Mouse (Mus musculus) intestine, embryonic 14.5 days (tissue): Measurements from ENCODE around the gene Smgc. TPM values are rescaled to one million over a fixed set of nuclear protein-coding genes. Genes with fewer than 3 reads are reported as not detected.
"Not testable (repeated sequence)": the region's sequence is repeated elsewhere in the genome, so short reads cannot be mapped to it uniquely, and the experiment has no call there.

Source experiments
- ATAC-seq: fragments of 200-750 bp; cut with Nextera tagmentation; replicated peaks from 2 replicates; pipeline ENCODE4 v1.8.0; 2017; ENCODE audit warnings: low read depth, moderate number of reproducible peaks, moderate TSS enrichment, moderate library complexity; ENCODE audit not compliant: low FRiP score, low TSS enrichment
- DNase-seq: peaks from one replicate; pipeline ENCODE4 v3.0.0-alpha.2; 2018; ENCODE audit warnings: low spot score
- H3K27ac ChIP-seq: fragments of 300-500 bp; sonication (generic); 2 replicates; pipeline ENCODE4 v1.5.1; 2014; ENCODE audit warnings: low read depth, mild to moderate bottlenecking, control low read depth
- H3K27me3 ChIP-seq: fragments of 300-500 bp; sonication (generic); replicated peaks from 2 replicates; pipeline ENCODE4 v1.6.1; 2014; ENCODE audit warnings: low read length, control low read depth; ENCODE audit not compliant: control insufficient read depth, insufficient read depth
- H3K36me3 ChIP-seq: fragments of 300-500 bp; sonication (generic); 2 replicates; pipeline ENCODE4 v1.6.1; 2014; ENCODE audit warnings: low read length, control low read depth; ENCODE audit not compliant: control insufficient read depth, insufficient read depth
- H3K4me1 ChIP-seq: fragments of 300-500 bp; sonication (generic); replicated peaks from 2 replicates; pipeline ENCODE4 v1.6.1; 2014; ENCODE audit warnings: low read length, control low read depth, mixed read lengths; ENCODE audit not compliant: control insufficient read depth, insufficient read depth
- H3K4me2 ChIP-seq: fragments of 300-500 bp; sonication (generic); 2 replicates; pipeline ENCODE4 v1.6.1; 2014; ENCODE audit warnings: low read length
- H3K4me3 ChIP-seq: fragments of 300-500 bp; sonication (generic); 2 replicates; pipeline ENCODE4 v1.5.1; 2014; ENCODE audit warnings: low read depth, low read length, control low read depth, mixed read lengths
- H3K9ac ChIP-seq: fragments of 300-500 bp; sonication (generic); 2 replicates; pipeline ENCODE4 v1.6.1; 2014; ENCODE audit warnings: mild to moderate bottlenecking, low read length
- H3K9me3 ChIP-seq: fragments of 300-500 bp; sonication (generic); 2 replicates; pipeline ENCODE4 v1.6.1; 2016; ENCODE audit warnings: low read length, control low read depth; ENCODE audit not compliant: control insufficient read depth
- WGBS: fragments of 180-500 bp; shearing (Covaris S2); extraction: QIAGEN DNeasy Blood & Tissue Kit; methylation state at CpG from one replicate; pipeline ENCODE4 v1.1.7; 2014; 5-methylcytosine and 5-hydroxymethylcytosine counted together
- polyA plus RNA-seq: library from polyadenylated mRNA; unstranded; fragments of >200 nt; fragmentation: Nextera tagmentation; extraction: Ambion mirVana; gene quantifications from 2 replicates; pipeline ENCODE4 v1.2.1, GENCODE M21; 2014

Gene Smgc
- not detected in 2 replicates for polyA plus RNA-seq

GRCm38 (mm10) chr15:91837965-91838364, at the start of gene Smgc:
Gene Smgc (plus strand): TSS chr15:91838265.
- no peak for DNase-seq

DNA sequence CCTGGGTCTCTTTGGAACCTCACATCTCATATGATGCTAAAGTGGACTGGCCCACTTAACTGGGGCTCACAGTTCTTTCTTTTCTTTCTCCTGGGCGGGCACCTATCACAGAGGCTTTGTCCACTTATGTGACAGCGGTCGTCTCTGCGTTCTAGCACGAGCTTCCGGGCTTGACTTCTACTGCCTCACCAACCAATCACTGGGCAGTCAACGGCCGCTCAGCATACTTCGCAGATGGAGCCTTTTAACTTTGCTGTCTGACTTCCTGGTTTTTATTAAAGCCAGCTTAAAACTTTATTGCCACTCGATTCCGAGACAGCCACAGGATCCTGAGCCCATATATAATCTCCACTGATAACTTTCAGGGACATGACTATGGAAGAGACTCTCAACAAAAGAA, 49.7 kb upstream of the Smgc start:
- Histone ChIP-seq H3K4me2 (no peak overlapping the region), H3K36me3 (no peaks in the 10 kb centered on the region), H3K9ac (no peak overlapping the region), H3K27ac (no peak overlapping the region), H3K9me3 (no peaks in the 10 kb centered on the region), H3K27me3 (no peaks in the 10 kb centered on the region), H3K4me1 (no peaks in the 10 kb centered on the region), H3K4me3 (no peak overlapping the region)
- 88% methylated on average over 11 of the region's 11 CpGs for WGBS
- DNase-seq (no peak), ATAC-seq (no peak)

More at GRCm38 (mm10) chr15:91837965-91838364, at the start of gene Smgc:
- Histone ChIP-seq H3K4me2 (no peak within 1 kb of the TSS), H3K27me3 (no peaks in the 10 kb centered on the region), H3K9ac (no peak within 1 kb of the TSS), H3K4me1 (no peaks in the 10 kb centered on the region), H3K36me3 (no peaks in the 10 kb centered on the region), H3K27ac (no peak within 1 kb of the TSS), H3K4me3 (no peak within 1 kb of the TSS), H3K9me3 (no peaks in the 10 kb centered on the region)
- no peak for ATAC-seq
- 79% methylated on average over 7 of the region's 7 CpGs for WGBS

DNA sequence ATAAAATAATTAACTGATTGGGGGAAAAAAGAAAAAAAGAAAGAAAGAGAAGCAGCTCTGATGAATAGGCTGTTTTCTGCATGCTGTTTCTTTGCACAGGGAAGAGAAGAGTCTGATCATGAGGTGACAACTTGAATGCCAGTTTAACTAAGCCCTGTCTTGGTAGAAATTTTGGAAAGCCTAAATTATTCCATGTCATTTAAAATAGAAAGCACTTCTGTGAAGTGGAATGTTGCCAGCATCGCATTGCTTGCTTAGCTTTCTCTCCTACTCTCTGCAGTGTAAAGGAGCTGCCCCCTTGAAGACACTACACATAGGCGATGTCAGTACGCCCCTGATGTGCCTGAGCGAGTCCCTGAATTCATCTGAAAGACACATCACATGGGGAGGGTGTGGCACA, 31.6 kb upstream of the Smgc start:
- no peak overlapping the region for H3K9ac ChIP-seq
- no peak overlapping the region for H3K4me2 ChIP-seq
- DNase-seq (no peak), ATAC-seq (no peak)
- H3K4me3 ChIP-seq, result no peak overlapping the region
- no peaks in the 10 kb centered on the region for H3K36me3 ChIP-seq
- no peak overlapping the region for H3K27ac ChIP-seq
- H3K4me1 ChIP-seq, result no peaks in the 10 kb centered on the region
- H3K9me3 ChIP-seq, result no peaks in the 10 kb centered on the region
- 92% methylated on average over 4 of the region's 4 CpGs for WGBS
- H3K27me3 ChIP-seq, result no peaks in the 10 kb centered on the region

- no peak for ATAC-seq
- H3K36me3 ChIP-seq, result no peaks in the 10 kb centered on the region
Observed at GRCm38 (mm10) chr15:91835319-91835718, 2.7 kb upstream of the Smgc start.

DNA sequence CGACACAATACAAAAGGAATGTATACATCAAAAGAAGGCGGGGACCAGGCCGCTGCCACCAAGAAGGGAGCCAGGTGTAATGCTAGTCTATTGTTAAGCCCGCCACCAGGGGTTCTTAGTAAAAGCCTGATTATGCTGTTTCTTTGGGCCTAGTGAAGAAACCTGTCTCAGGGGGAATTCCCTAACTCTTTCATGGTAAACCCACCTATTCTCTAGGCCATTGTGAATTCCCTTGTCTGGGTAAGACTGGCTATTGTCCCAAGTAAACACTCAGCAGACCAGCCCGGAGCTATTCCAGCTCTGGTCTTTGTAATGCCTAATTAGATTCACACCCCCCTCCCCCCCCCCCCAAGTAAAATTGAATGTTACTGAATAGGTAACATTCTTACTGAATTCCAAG, 26.1 kb downstream of the Smgc start:
- WGBS, result 50% methylated on average over 5 of the region's 5 CpGs
- not testable (repeated sequence) for H3K9ac ChIP-seq, H3K9me3 ChIP-seq, H3K4me2 ChIP-seq, H3K27ac ChIP-seq, H3K4me3 ChIP-seq, H3K4me1 ChIP-seq, H3K36me3 ChIP-seq, ATAC-seq, H3K27me3 ChIP-seq, DNase-seq

More at GRCm38 (mm10) chr15:91835319-91835718, 2.7 kb upstream of the Smgc start:
- Histone ChIP-seq H3K4me1 (no peaks in the 10 kb centered on the region), H3K9me3 (no peaks in the 10 kb centered on the region), H3K27ac (no peak overlapping the region), H3K9ac (no peak overlapping the region), H3K4me3 (no peak overlapping the region), H3K27me3 (no peaks in the 10 kb centered on the region), H3K4me2 (no peak overlapping the region)
- DNase-seq, result no peak
- WGBS, result 73% methylated on average over 6 of the region's 6 CpGs

DNA sequence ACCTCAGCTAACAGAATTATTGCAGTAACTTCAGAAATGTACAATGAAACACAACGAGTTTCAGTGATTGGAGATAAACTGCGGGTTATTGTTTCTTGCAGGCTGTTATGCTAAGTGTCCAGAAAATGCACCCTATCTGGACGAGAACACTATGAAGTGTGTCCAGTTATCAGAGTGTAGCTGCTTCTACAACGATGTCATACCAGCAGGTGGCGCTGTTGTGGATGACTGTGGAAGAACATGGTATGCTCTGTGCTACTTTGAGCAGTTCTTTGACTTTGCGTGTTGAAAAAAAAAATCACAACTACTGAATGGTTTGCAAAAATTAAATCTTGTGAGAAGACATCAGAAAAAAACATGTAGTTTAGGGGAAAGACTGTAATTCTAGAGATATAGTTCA, 62.2 kb downstream of the Smgc start:
- Histone ChIP-seq H3K4me2 (no peak overlapping the region), H3K9ac (no peak overlapping the region), H3K36me3 (no peaks in the 10 kb centered on the region), H3K27me3 (no peaks in the 10 kb centered on the region), H3K4me3 (no peak overlapping the region), H3K4me1 (no peaks in the 10 kb centered on the region), H3K27ac (no peak overlapping the region), H3K9me3 (no peaks in the 10 kb centered on the region)
- ATAC-seq (no peak), DNase-seq (no peak)
- WGBS, result 66% methylated on average over 6 of the region's 6 CpGs

DNA sequence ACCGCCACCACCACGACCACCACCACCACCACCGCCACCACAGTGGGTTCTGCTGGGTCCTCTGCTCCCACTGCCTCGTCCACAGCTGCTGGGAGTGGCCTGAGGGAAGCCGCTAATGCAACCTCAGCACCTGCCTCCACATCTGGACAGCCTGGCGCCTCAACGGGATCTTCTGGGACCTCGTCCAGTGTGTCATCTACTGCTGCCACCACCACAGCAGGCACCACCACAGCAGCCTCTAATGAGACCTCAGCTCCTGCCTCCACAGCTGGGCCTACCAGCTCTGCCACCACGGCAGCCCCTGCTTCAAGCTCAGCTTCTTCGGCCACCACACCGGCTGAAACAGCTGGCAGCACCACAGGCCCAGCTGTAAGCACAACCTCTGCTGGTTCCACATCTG, 69.0 kb downstream of the Smgc start:
- not testable (repeated sequence) for DNase-seq, H3K9me3 ChIP-seq, H3K27me3 ChIP-seq, H3K36me3 ChIP-seq, H3K4me3 ChIP-seq, H3K9ac ChIP-seq, H3K4me2 ChIP-seq, H3K27ac ChIP-seq, ATAC-seq, H3K4me1 ChIP-seq
- no CpG with 5 or more reads among the region's 11 CpGs for WGBS

Other genes with a start within 250 kb of the Smgc start
- gene Lrrk2, start 165.1 kb upstream of the Smgc start, polyA plus RNA-seq, result 3.4 and 4.4 TPM in 2 replicates
- 2.4 and 3.0 TPM in 2 replicates for gene Cntn1, start 212.9 kb downstream of the Smgc start, polyA plus RNA-seq